Mouse (Mus musculus) thymus, postnatal 36 days (tissue): ENCODE results near the gene Gm21409.
"Not testable (repeated sequence)": the region's sequence is repeated elsewhere in the genome, so short reads cannot be mapped to it uniquely, and the experiment has no call there.

Experiments
- DNase-seq, 2 experiments: peaks; one replicate each; pipeline ENCODE4 v3.0.0; 2022; ENCODE audit warnings: mixed read lengths in 2 of 2

The Gm21409 gene

DNA sequence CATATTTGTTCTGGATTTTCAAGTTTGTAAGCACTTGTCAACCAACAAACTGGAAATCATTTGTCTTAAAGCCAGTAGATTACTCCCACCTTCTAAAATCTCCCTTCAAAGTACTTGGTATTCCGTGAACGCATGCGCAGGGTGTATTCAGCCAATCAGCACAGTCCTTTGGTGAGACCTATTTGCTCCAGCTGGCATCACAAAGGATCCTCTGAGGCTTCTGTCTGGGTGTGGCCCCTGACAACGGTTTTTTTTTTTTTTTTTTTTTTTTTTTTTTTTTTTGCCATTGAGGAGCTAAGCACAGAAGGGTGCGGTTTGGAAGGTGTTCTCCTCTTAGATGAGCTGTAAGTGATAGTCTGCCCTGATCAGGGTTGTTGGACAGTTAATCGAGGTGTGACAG, at the start of gene Gm21409:
Gm21409 (plus strand) TSS at position 301 of the 400 bp plus-strand sequence.
- DNase-seq, result not testable (repeated sequence)
